Mouse (Mus musculus) myocyte (in vitro differentiated cells): ENCODE data around the gene Apex1.

Experiments
- CEBPB ChIP-seq: IDR thresholded peaks from 2 replicates; pipeline ENCODE4 v1.6.1; 2011; ENCODE audit warnings: mild to moderate bottlenecking, moderate library complexity; ENCODE audit not compliant: poor library complexity, insufficient read depth, severe bottlenecking
- E2F4 ChIP-seq: IDR thresholded peaks from one replicate; pipeline ENCODE4 v1.6.1; 2011; ENCODE audit warnings: mild to moderate bottlenecking, control low read depth, moderate library complexity; ENCODE audit not compliant: insufficient read depth
- MAX ChIP-seq: IDR thresholded peaks from one replicate; pipeline ENCODE4 v1.6.1; 2011; ENCODE audit warnings: low read depth, mild to moderate bottlenecking, control low read depth
- MYOD1 ChIP-seq, 3 experiments: IDR thresholded peaks; one replicate each; pipeline ENCODE4 v1.6.1; 2011; ENCODE audit warnings: control low read depth in 2 of 3, low read depth in 2 of 3, mild to moderate bottlenecking in 2 of 3, moderate library complexity in 1 of 3; ENCODE audit not compliant: insufficient read length in 2 of 3, control insufficient read depth in 1 of 3
- MYOG ChIP-seq, 3 experiments: IDR thresholded peaks; one replicate each; pipeline ENCODE4 v1.6.1; 2011; ENCODE audit warnings: control low read depth in 2 of 3, low read depth in 2 of 3, mild to moderate bottlenecking in 2 of 3; ENCODE audit not compliant: insufficient read length in 2 of 3, control insufficient read depth in 1 of 3, insufficient read depth in 1 of 3
- POLR2A ChIP-seq: IDR thresholded peaks from one replicate; pipeline ENCODE4 v1.6.1; 2011; ENCODE audit warnings: low read depth, mild to moderate bottlenecking, control low read depth, moderate library complexity; ENCODE audit not compliant: insufficient read length
- POLR2AphosphoS2 ChIP-seq: IDR thresholded peaks from one replicate; pipeline ENCODE4 v1.6.1; 2011; ENCODE audit warnings: low read depth, control low read depth; ENCODE audit not compliant: insufficient read length
- REST ChIP-seq: IDR thresholded peaks from one replicate; pipeline ENCODE4 v1.6.1; 2011; ENCODE audit warnings: mild to moderate bottlenecking, control low read depth, moderate library complexity; ENCODE audit not compliant: insufficient read depth, insufficient read length
- SRF ChIP-seq: IDR thresholded peaks from one replicate; pipeline ENCODE4 v1.6.1; 2011; ENCODE audit warnings: low read depth; ENCODE audit not compliant: control insufficient read depth, insufficient read length
- TCF12 ChIP-seq: IDR thresholded peaks from one replicate; pipeline ENCODE4 v1.6.1; 2011; ENCODE audit warnings: mild to moderate bottlenecking, control low read depth; ENCODE audit not compliant: poor library complexity, insufficient read depth, severe bottlenecking
- TCF3 ChIP-seq: IDR thresholded peaks from one replicate; pipeline ENCODE4 v1.6.1; 2011; ENCODE audit warnings: low read depth, control low read depth; ENCODE audit not compliant: insufficient read length
- USF1 ChIP-seq: IDR thresholded peaks from one replicate; pipeline ENCODE4 v1.6.1; 2011; ENCODE audit warnings: low read depth, mild to moderate bottlenecking, control low read depth, moderate library complexity

GRCm38 (mm10) chr14:50895407-50895806, 29.4 kb upstream of the Apex1 start:
- TF ChIP-seq MAX (no peak), TCF12 (no peak), POLR2A (no peak), MYOG (IDR thresholded peaks at IDR 0.05; ENCODE audit: control insufficient read depth in 1 of 3, insufficient read depth in 1 of 3, insufficient read length in 2 of 3, low read depth in 2 of 3) (no peak), E2F4 (no peak), POLR2AphosphoS2 (no peak), USF1 (no peak), REST (no peak), MYOD1 (IDR thresholded peaks at IDR 0.05; ENCODE audit: control insufficient read depth in 1 of 3, insufficient read length in 2 of 3, low read depth in 2 of 3) (no peak), SRF (no peak), TCF3 (no peak), CEBPB (no peak)
